Mouse (Mus musculus) kidney, embryonic 15.5 days (tissue): ENCODE data around the gene Ldlrad3. TPM values are rescaled to one million over a fixed set of nuclear protein-coding genes. Genes with fewer than 3 reads are reported as not detected.

Source experiments
- ATAC-seq: fragments of 200-750 bp; cut with Nextera tagmentation; replicated peaks from 2 replicates; pipeline ENCODE4 v1.8.0; 2017; ENCODE audit warnings: moderate TSS enrichment; ENCODE audit not compliant: low FRiP score
- H3K27ac ChIP-seq: fragments of 300-500 bp; sonication (generic); 2 replicates; pipeline ENCODE4 v1.5.1; 2015; ENCODE audit warnings: mild to moderate bottlenecking, inconsistent platforms
- H3K27me3 ChIP-seq: fragments of 300-500 bp; sonication (generic); 2 replicates; pipeline ENCODE4 v1.6.1; 2015; ENCODE audit warnings: inconsistent platforms
- H3K36me3 ChIP-seq: fragments of 300-500 bp; sonication (generic); 2 replicates; pipeline ENCODE4 v1.6.1; 2015; ENCODE audit warnings: inconsistent platforms
- H3K4me1 ChIP-seq: fragments of 300-500 bp; sonication (generic); 2 replicates; pipeline ENCODE4 v1.6.1; 2015; ENCODE audit warnings: inconsistent platforms
- H3K4me2 ChIP-seq: fragments of 300-500 bp; sonication (generic); 2 replicates; pipeline ENCODE4 v1.6.1; 2015; ENCODE audit warnings: moderate library complexity, mild to moderate bottlenecking, inconsistent platforms
- H3K4me3 ChIP-seq: fragments of 300-500 bp; sonication (generic); replicated peaks from 2 replicates; pipeline ENCODE4 v1.5.1; 2015; ENCODE audit warnings: mild to moderate bottlenecking, inconsistent platforms
- H3K9ac ChIP-seq: fragments of 300-500 bp; sonication (generic); 2 replicates; pipeline ENCODE4 v1.6.1; 2015; ENCODE audit warnings: mild to moderate bottlenecking, inconsistent platforms
- H3K9me3 ChIP-seq: fragments of 300-500 bp; sonication (generic); replicated peaks from 2 replicates; pipeline ENCODE4 v1.6.1; 2016; ENCODE audit warnings: inconsistent platforms
- WGBS: fragments of 180-500 bp; shearing (Covaris S2); methylation state at CpG from one replicate; pipeline ENCODE4 v1.1.7; 2015; ENCODE audit warnings: mixed read lengths; 5-methylcytosine and 5-hydroxymethylcytosine counted together
- polyA plus RNA-seq: library from polyadenylated mRNA; unstranded; fragments of >200 nt; fragmentation: Nextera tagmentation; extraction: Ambion mirVana; gene quantifications from 2 replicates; pipeline ENCODE4 v1.2.1, GENCODE M21; 2015

Gene Ldlrad3
- polyA plus RNA-seq, 1 experiment from 2014 or later, result 40.4 TPM

GRCm38 (mm10) chr2:102107280-102107679 lies 78.9 kb downstream of the Ldlrad3 start:
- H3K4me2 ChIP-seq, result no peak overlapping the region
- H3K36me3 ChIP-seq, result no peaks in the 10 kb centered on the region
- H3K27ac ChIP-seq, result no peak overlapping the region
- ATAC-seq, result no peak; the same call in 1 of the 2 replicates
- H3K4me3 ChIP-seq, result no peak overlapping the region
- H3K4me1 ChIP-seq, result peaks cover 7% of the 10 kb centered on the region
- H3K9ac ChIP-seq, result no peak overlapping the region
- no peaks in the 10 kb centered on the region for H3K27me3 ChIP-seq
- H3K9me3 ChIP-seq, result no peaks in the 10 kb centered on the region
- whole genome bisulfite sequencing, result 65% methylated on average over 6 of the region's 6 CpGs

- H3K27ac ChIP-seq, result no peak overlapping the region
- WGBS, result 87% methylated on average over 6 of the region's 6 CpGs
- no peak overlapping the region for H3K4me2 ChIP-seq
- peaks cover 7% of the 10 kb centered on the region for H3K4me1 ChIP-seq
- 0 out of 2 replicates have a peak, but pooled peaks have one; percentile 29 for ATAC-seq
- H3K36me3 ChIP-seq, result no peaks in the 10 kb centered on the region
- no peaks in the 10 kb centered on the region for H3K27me3 ChIP-seq
- H3K4me3 ChIP-seq, result no peak overlapping the region
- H3K9me3 ChIP-seq, result no peaks in the 10 kb centered on the region
- H3K9ac ChIP-seq, result no peak overlapping the region
Measured at GRCm38 (mm10) chr2:102106728-102107127, 79.5 kb downstream of the Ldlrad3 start.

- 86% methylated on average over 2 of the region's 2 CpGs for WGBS
- peaks cover 7% of the 10 kb centered on the region for H3K4me1 ChIP-seq
- H3K27me3 ChIP-seq, result no peaks in the 10 kb centered on the region
- no peak for ATAC-seq
- H3K4me2 ChIP-seq, result no peak overlapping the region
- H3K27ac ChIP-seq, result no peak overlapping the region
- H3K9ac ChIP-seq, result no peak overlapping the region
- H3K9me3 ChIP-seq, result no peaks in the 10 kb centered on the region
- H3K4me3 ChIP-seq, result no peak overlapping the region
- H3K36me3 ChIP-seq, result no peaks in the 10 kb centered on the region
Measured at GRCm38 (mm10) chr2:102105454-102105853, 80.7 kb downstream of the Ldlrad3 start.

GRCm38 (mm10) chr2:102103955-102104354 lies 82.2 kb downstream of the Ldlrad3 start:
- WGBS, result 87% methylated on average over 12 of the region's 12 CpGs
- H3K9ac ChIP-seq, result no peak overlapping the region
- peaks cover 7% of the 10 kb centered on the region for H3K4me1 ChIP-seq
- no peaks in the 10 kb centered on the region for H3K9me3 ChIP-seq
- no peak overlapping the region for H3K4me3 ChIP-seq
- no peaks in the 10 kb centered on the region for H3K36me3 ChIP-seq
- no peak for ATAC-seq
- no peaks in the 10 kb centered on the region for H3K27me3 ChIP-seq
- no peak overlapping the region for H3K4me2 ChIP-seq
- H3K27ac ChIP-seq, result no peak overlapping the region

GRCm38 (mm10) chr2:102100490-102100889 lies 85.7 kb downstream of the Ldlrad3 start:
- WGBS, result 66% methylated on average over 4 of the region's 4 CpGs

GRCm38 (mm10) chr2:102099702-102100450 lies 86.3 kb downstream of the Ldlrad3 start:
- Histone ChIP-seq H3K4me2 (no peak overlapping the region), H3K9me3 (no peaks in the 10 kb centered on the region), H3K27ac (0 out of 2 replicates have a peak overlapping the region, but pooled peaks have one; percentile 25), H3K27me3 (no peaks in the 10 kb centered on the region), H3K4me3 (no peak overlapping the region), H3K9ac (no peak overlapping the region), H3K4me1 (no peaks in the 10 kb centered on the region), H3K36me3 (no peaks in the 10 kb centered on the region)
- ATAC-seq, result 0 out of 2 replicates have a peak, but pooled peaks have one; percentile 25
- WGBS, result 67% methylated on average over 14 of the region's 14 CpGs

More at GRCm38 (mm10) chr2:102100490-102100889, 85.7 kb downstream of the Ldlrad3 start:
- no peak overlapping the region for H3K27ac ChIP-seq
- no peak overlapping the region for H3K4me3 ChIP-seq
- no peak for ATAC-seq
- H3K4me1 ChIP-seq, result no peaks in the 10 kb centered on the region
- H3K27me3 ChIP-seq, result no peaks in the 10 kb centered on the region
- H3K9me3 ChIP-seq, result no peaks in the 10 kb centered on the region
- H3K4me2 ChIP-seq, result no peak overlapping the region
- H3K36me3 ChIP-seq, result no peaks in the 10 kb centered on the region
- no peak overlapping the region for H3K9ac ChIP-seq

GRCm38 (mm10) chr2:102099261-102099660 lies 86.9 kb downstream of the Ldlrad3 start:
- Histone ChIP-seq H3K4me3 (no peak overlapping the region), H3K27me3 (no peaks in the 10 kb centered on the region), H3K27ac (no peak overlapping the region), H3K9ac (no peak overlapping the region), H3K4me1 (no peaks in the 10 kb centered on the region), H3K36me3 (peaks cover 2% of the 10 kb centered on the region; the same call in 1 of the 2 replicates), H3K9me3 (no peaks in the 10 kb centered on the region), H3K4me2 (no peak overlapping the region)
- no peak for ATAC-seq
- WGBS, result 85% methylated on average over 4 of the region's 4 CpGs

- Histone ChIP-seq H3K4me2 (no peak overlapping the region), H3K27me3 (no peaks in the 10 kb centered on the region), H3K4me3 (no peak overlapping the region), H3K9me3 (no peaks in the 10 kb centered on the region), H3K36me3 (peaks cover 5% of the 10 kb centered on the region; the same call in 1 of the 2 replicates), H3K9ac (no peak overlapping the region), H3K27ac (no peak overlapping the region), H3K4me1 (no peaks in the 10 kb centered on the region)
- no peak for ATAC-seq
- WGBS, result 77% methylated on average over 11 of the region's 11 CpGs
Measured at GRCm38 (mm10) chr2:102094773-102095172, 91.4 kb downstream of the Ldlrad3 start.

GRCm38 (mm10) chr2:102094281-102094680 lies 91.9 kb downstream of the Ldlrad3 start:
- no peak for ATAC-seq
- no peak overlapping the region for H3K9ac ChIP-seq
- H3K4me2 ChIP-seq, result no peak overlapping the region
- H3K27ac ChIP-seq, result no peak overlapping the region
- no peaks in the 10 kb centered on the region for H3K4me1 ChIP-seq
- H3K4me3 ChIP-seq, result no peak overlapping the region
- no peaks in the 10 kb centered on the region for H3K9me3 ChIP-seq
- H3K36me3 ChIP-seq, result peaks cover 5% of the 10 kb centered on the region; the same call in 1 of the 2 replicates
- H3K27me3 ChIP-seq, result no peaks in the 10 kb centered on the region
- WGBS, result 77% methylated on average over 3 of the region's 3 CpGs

- no peaks in the 10 kb centered on the region for H3K9me3 ChIP-seq
- no peak overlapping the region for H3K9ac ChIP-seq
- no peak overlapping the region for H3K4me2 ChIP-seq
- H3K36me3 ChIP-seq, result peaks cover 5% of the 10 kb centered on the region; the same call in 1 of the 2 replicates
- H3K27me3 ChIP-seq, result no peaks in the 10 kb centered on the region
- no peaks in the 10 kb centered on the region for H3K4me1 ChIP-seq
- ATAC-seq, result no peak
- no peak overlapping the region for H3K4me3 ChIP-seq
- no peak overlapping the region for H3K27ac ChIP-seq
- WGBS, result 84% methylated on average over 10 of the region's 10 CpGs
Measured at GRCm38 (mm10) chr2:102092579-102092978, 93.6 kb downstream of the Ldlrad3 start.

GRCm38 (mm10) chr2:102091516-102092350 lies 94.5 kb downstream of the Ldlrad3 start:
- peaks cover 5% of the 10 kb centered on the region; the same call in 1 of the 2 replicates for H3K36me3 ChIP-seq
- no peaks in the 10 kb centered on the region for H3K4me1 ChIP-seq
- no peak overlapping the region for H3K27ac ChIP-seq
- 71% methylated on average over 8 of the region's 8 CpGs for WGBS
- no peak overlapping the region for H3K4me3 ChIP-seq
- no peaks in the 10 kb centered on the region for H3K9me3 ChIP-seq
- H3K4me2 ChIP-seq, result no peak overlapping the region
- no peak for ATAC-seq
- H3K9ac ChIP-seq, result no peak overlapping the region
- no peaks in the 10 kb centered on the region for H3K27me3 ChIP-seq

GRCm38 (mm10) chr2:102087787-102088186 lies 98.4 kb downstream of the Ldlrad3 start:
- no peaks in the 10 kb centered on the region for H3K9me3 ChIP-seq
- H3K27me3 ChIP-seq, result no peaks in the 10 kb centered on the region
- no peaks in the 10 kb centered on the region for H3K4me1 ChIP-seq

More at GRCm38 (mm10) chr2:102087787-102088186, 98.4 kb downstream of the Ldlrad3 start:
- no peak overlapping the region for H3K4me3 ChIP-seq
- no peak overlapping the region for H3K27ac ChIP-seq
- no peak overlapping the region for H3K9ac ChIP-seq
- H3K36me3 ChIP-seq, result no peaks in the 10 kb centered on the region
- ATAC-seq, result no peak
- 94% methylated on average over 5 of the region's 5 CpGs for WGBS
- H3K4me2 ChIP-seq, result no peak overlapping the region
